Mouse (Mus musculus) hindbrain, embryonic 14.5 days (tissue): ENCODE results near the gene Nop2. TPM values are rescaled to one million over a fixed set of nuclear protein-coding genes. Genes with fewer than 3 reads are reported as not detected.

Experiments
- ATAC-seq: fragments of 200-750 bp; cut with Nextera tagmentation; 2 replicates; pipeline ENCODE4 v1.8.0; 2017; ENCODE audit warnings: moderate number of reproducible peaks, mild to moderate bottlenecking, moderate TSS enrichment, moderate library complexity; ENCODE audit not compliant: low FRiP score
- DNase-seq: peaks from one replicate; pipeline ENCODE4 v3.0.0-alpha.2; 2015; ENCODE audit warnings: low spot score
- H3K27ac ChIP-seq: fragments of 300-500 bp; sonication (generic); 2 replicates; pipeline ENCODE4 v1.5.1; 2014; ENCODE audit warnings: mild to moderate bottlenecking, moderate library complexity
- H3K27me3 ChIP-seq: fragments of 300-500 bp; sonication (generic); 2 replicates; pipeline ENCODE4 v1.6.1; 2014; ENCODE audit warnings: mild to moderate bottlenecking, low read length, mixed read lengths; ENCODE audit not compliant: control insufficient read depth, insufficient read depth
- H3K36me3 ChIP-seq: fragments of 300-500 bp; sonication (generic); replicated peaks from 2 replicates; pipeline ENCODE4 v1.6.1; 2014; ENCODE audit not compliant: control insufficient read depth, insufficient read depth
- H3K4me1 ChIP-seq: fragments of 300-500 bp; sonication (generic); replicated peaks from 2 replicates; pipeline ENCODE4 v1.6.1; 2014; ENCODE audit warnings: antibody characterized with exemption, low read length, mixed read lengths; ENCODE audit not compliant: control insufficient read depth, insufficient read depth
- H3K4me2 ChIP-seq: fragments of 300-500 bp; sonication (generic); replicated peaks from 2 replicates; pipeline ENCODE4 v1.6.1; 2014; ENCODE audit warnings: mild to moderate bottlenecking, moderate library complexity
- H3K4me3 ChIP-seq: fragments of 300-500 bp; sonication (generic); replicated peaks from 2 replicates; pipeline ENCODE4 v1.5.1; 2014; ENCODE audit warnings: mild to moderate bottlenecking, low read length
- H3K9ac ChIP-seq: fragments of 300-500 bp; sonication (generic); 2 replicates; pipeline ENCODE4 v1.6.1; 2014
- H3K9me3 ChIP-seq: fragments of 300-500 bp; sonication (generic); 2 replicates; pipeline ENCODE4 v1.6.1; 2016; ENCODE audit warnings: low read length; ENCODE audit not compliant: control insufficient read depth
- WGBS: fragments of 180-500 bp; shearing (Covaris S2); extraction: QIAGEN DNeasy Blood & Tissue Kit; methylation state at CpG from one replicate; pipeline ENCODE4 v1.1.7; 2014; 5-methylcytosine and 5-hydroxymethylcytosine counted together
- polyA plus RNA-seq: library from polyadenylated mRNA; unstranded; fragments of >200 nt; fragmentation: Nextera tagmentation; extraction: Ambion mirVana; gene quantifications from 2 replicates; pipeline ENCODE4 v1.2.1, GENCODE M21; 2014

Gene Nop2
- 40.3 and 48.4 TPM in 2 replicates for polyA plus RNA-seq

GRCm38 (mm10) chr6:125131302-125132156, at the start of gene Nop2:
Gene Nop2, plus strand, starts transcription at chr6:125131909.
- WGBS, result under 1% methylated on average over 66 of the region's 66 CpGs
- ATAC-seq (peak; percentile 96), DNase-seq (peak; percentile 96)
- Histone ChIP-seq H3K27ac (peak within 1 kb of the TSS; percentile 87), H3K4me1 (peaks cover 11% of the 10 kb centered on the region), H3K4me2 (peak within 1 kb of the TSS; percentile 84), H3K9ac (peak within 1 kb of the TSS; percentile 90), H3K27me3 (no peaks in the 10 kb centered on the region), H3K9me3 (no peaks in the 10 kb centered on the region), H3K36me3 (peaks cover 80% of the 10 kb centered on the region), H3K4me3 (peak within 1 kb of the TSS; percentile 93)

GRCm38 (mm10) chr6:125082801-125083386, 48.8 kb upstream of the Nop2 start:
- ATAC-seq, result no peak

GRCm38 (mm10) chr6:125084424-125084823, 47.3 kb upstream of the Nop2 start:
- ATAC-seq (peak; percentile 12; the same call in 1 of the 2 replicates), DNase-seq (peak; percentile 82)
- H3K36me3 ChIP-seq, result no peaks in the 10 kb centered on the region
- 3% methylated on average over 4 of the region's 4 CpGs for WGBS
- no peak overlapping the region for H3K4me3 ChIP-seq
- H3K27ac ChIP-seq, result no peak overlapping the region
- H3K9ac ChIP-seq, result no peak overlapping the region
- no peaks in the 10 kb centered on the region for H3K27me3 ChIP-seq
- no peaks in the 10 kb centered on the region for H3K9me3 ChIP-seq
- H3K4me2 ChIP-seq, result no peak overlapping the region
- H3K4me1 ChIP-seq, result peaks cover 13% of the 10 kb centered on the region

More at GRCm38 (mm10) chr6:125082801-125083386, 48.8 kb upstream of the Nop2 start:
- no peak overlapping the region for H3K4me3 ChIP-seq
- H3K4me1 ChIP-seq, result peaks cover 5% of the 10 kb centered on the region
- H3K27ac ChIP-seq, result no peak overlapping the region
- DNase-seq, result no peak
- H3K9ac ChIP-seq, result no peak overlapping the region
- 88% methylated on average over 7 of the region's 7 CpGs for WGBS
- H3K9me3 ChIP-seq, result no peaks in the 10 kb centered on the region
- no peaks in the 10 kb centered on the region for H3K36me3 ChIP-seq
- H3K27me3 ChIP-seq, result no peaks in the 10 kb centered on the region
- no peak overlapping the region for H3K4me2 ChIP-seq

GRCm38 (mm10) chr6:125087937-125088336, 43.8 kb upstream of the Nop2 start:
- Histone ChIP-seq H3K36me3 (no peaks in the 10 kb centered on the region), H3K27ac (peak overlapping the region; percentile 94), H3K4me2 (no peak overlapping the region), H3K9ac (no peak overlapping the region), H3K4me3 (no peak overlapping the region), H3K4me1 (peaks cover 22% of the 10 kb centered on the region), H3K27me3 (no peaks in the 10 kb centered on the region), H3K9me3 (no peaks in the 10 kb centered on the region)
- ATAC-seq, result no peak
- WGBS, result 69% methylated on average over 3 of the region's 3 CpGs
- no peak for DNase-seq

- H3K36me3 ChIP-seq, result no peaks in the 10 kb centered on the region
- no peaks in the 10 kb centered on the region for H3K27me3 ChIP-seq
- H3K4me1 ChIP-seq, result peaks cover 22% of the 10 kb centered on the region
- DNase-seq, result peak; percentile 76
- peak overlapping the region; percentile 48; the same call in 1 of the 2 replicates for H3K4me2 ChIP-seq
- H3K4me3 ChIP-seq, result no peak overlapping the region
- ATAC-seq, result peak; percentile 86
- under 1% methylated on average over 20 of the region's 20 CpGs for WGBS
- peak overlapping the region; percentile 94 for H3K27ac ChIP-seq
- H3K9me3 ChIP-seq, result no peaks in the 10 kb centered on the region
- H3K9ac ChIP-seq, result peak overlapping the region; percentile 35
These were observed 43.0 kb upstream of the Nop2 start for GRCm38 (mm10) chr6:125088561-125089321.

- DNase-seq (peak; percentile 47), ATAC-seq (peak; percentile 79)
- Histone ChIP-seq H3K4me1 (peaks cover 22% of the 10 kb centered on the region), H3K9ac (peak overlapping the region; percentile 49), H3K27me3 (no peaks in the 10 kb centered on the region), H3K9me3 (no peaks in the 10 kb centered on the region), H3K4me2 (peak overlapping the region; percentile 48), H3K27ac (peak overlapping the region; percentile 94), H3K4me3 (peak overlapping the region; percentile 2; the same call in 1 of the 2 replicates), H3K36me3 (no peaks in the 10 kb centered on the region)
- 3% methylated on average over 14 of the region's 15 CpGs for WGBS
These were observed 42.0 kb upstream of the Nop2 start for GRCm38 (mm10) chr6:125089521-125090321.

- Histone ChIP-seq H3K4me3 (no peak overlapping the region), H3K9ac (peak overlapping the region; percentile 49), H3K4me2 (peak overlapping the region; percentile 48), H3K4me1 (peaks cover 25% of the 10 kb centered on the region), H3K27me3 (no peaks in the 10 kb centered on the region), H3K9me3 (no peaks in the 10 kb centered on the region), H3K27ac (peak overlapping the region; percentile 94), H3K36me3 (no peaks in the 10 kb centered on the region)
- 51% methylated on average over 10 of the region's 10 CpGs for WGBS
- no peak for DNase-seq
- ATAC-seq, result no peak
These were observed 41.2 kb upstream of the Nop2 start for GRCm38 (mm10) chr6:125090341-125091085.

- H3K9me3 ChIP-seq, result no peaks in the 10 kb centered on the region
- no peaks in the 10 kb centered on the region for H3K36me3 ChIP-seq
- no peak overlapping the region for H3K4me2 ChIP-seq
- H3K27ac ChIP-seq, result no peak overlapping the region
- ATAC-seq, result no peak
- no peak for DNase-seq
- H3K4me3 ChIP-seq, result no peak overlapping the region
- no peaks in the 10 kb centered on the region for H3K27me3 ChIP-seq
- 94% methylated on average over 5 of the region's 5 CpGs for WGBS
- no peak overlapping the region for H3K9ac ChIP-seq
- peaks cover 28% of the 10 kb centered on the region for H3K4me1 ChIP-seq
These were observed 39.3 kb upstream of the Nop2 start for GRCm38 (mm10) chr6:125092372-125092771.
